Mouse (Mus musculus) embryonic stem cell, embryonic (primary cell): ENCODE data around the gene Tgm4.

Source experiments
- CTCF ChIA-PET, 4 experiments: fragments of 300-600 bp in 2 of 4; fragments of 350-600 bp in 2 of 4; sonication (Branson Sonifier 250); formaldehyde crosslinking; loops; one replicate each; lab custom pipeline; 2022; ENCODE audit warnings: inconsistent platforms in 2 of 4; lab: Charles Lee
- POLR2A ChIA-PET, 4 experiments: fragments of 300-600 bp in 2 of 4; fragments of 350-600 bp in 2 of 4; sonication (Branson Sonifier 250); formaldehyde crosslinking; loops; one replicate each; lab custom pipeline; 2022; ENCODE audit warnings: antibody characterized with exemption in 4 of 4, inconsistent platforms in 1 of 4; lab: Charles Lee

Tgm4 gene

GRCm38 (mm10) chr9:123090844-123091243 lies 56.3 kb downstream of the Tgm4 start:
- ChIA-PET POLR2A (interaction anchor here in 2 of 4 experiments (1.2 kb wide), 2 partner anchors 22 kb away, joined by 3 to 4 read pairs; partner anchors contain the start of genes Exosc7 (in 2 of the 2) and Zdhhc3 (in 2 of the 2)), CTCF (no interaction called here)

GRCm38 (mm10) chr9:123099631-123100455 lies 65.3 kb downstream of the Tgm4 start:
- POLR2A ChIA-PET = interaction anchor here in 2 of 4 experiments (2.9 to 9.5 kb wide), 2 partner anchors 13 to 14 kb away, joined by 11 to 69 read pairs; partner anchors contain the start of genes Exosc7 (in 2 of the 2) and Zdhhc3 (in 2 of the 2)
- CTCF ChIA-PET = interaction anchor here in 1 of 4 experiments (0.9 kb wide), 1 partner anchor 262 kb away, joined by 5 read pairs; no protein-coding TSS in a partner anchor

GRCm38 (mm10) chr9:123103425-123103824 lies 68.9 kb downstream of the Tgm4 start:
- ChIA-PET CTCF (no interaction called here), POLR2A (interaction anchor here in 1 of 4 experiments (9.5 kb wide), 1 partner anchor 10 kb away, joined by 69 read pairs; the partner anchor contains the start of genes Exosc7 and Zdhhc3)

- ChIA-PET CTCF (no interaction called here), POLR2A (interaction anchor here in 1 of 4 experiments (1.2 to 9.5 kb wide), 2 partner anchors 9 to 17 kb away, joined by 3 to 69 read pairs; partner anchors contain the start of genes Exosc7 and Zdhhc3)
These were observed 69.8 kb downstream of the Tgm4 start for GRCm38 (mm10) chr9:123104362-123104761.

GRCm38 (mm10) chr9:123107186-123107585 lies 72.7 kb downstream of the Tgm4 start:
- POLR2A ChIA-PET = interaction anchor here in 1 of 4 experiments (1.3 to 2.9 kb wide), 2 partner anchors 9 to 10 kb away, joined by 3 to 9 read pairs; no protein-coding TSS in a partner anchor
- CTCF ChIA-PET = no interaction called here

GRCm38 (mm10) chr9:123109188-123109587 lies 74.7 kb downstream of the Tgm4 start:
- CTCF ChIA-PET = no interaction called here
- POLR2A ChIA-PET = interaction anchor here in 1 of 4 experiments (0.9 to 2.9 kb wide), 2 partner anchors 12 to 89 kb away, joined by 3 to 9 read pairs; no protein-coding TSS in a partner anchor

- CTCF ChIA-PET = interaction anchor here in 1 of 4 experiments (0.6 kb wide), 1 partner anchor 126 kb away, joined by 7 read pairs; no protein-coding TSS in a partner anchor
These were observed 77.3 kb downstream of the Tgm4 start for GRCm38 (mm10) chr9:123111751-123112221.

GRCm38 (mm10) chr9:123112805-123113521 lies 78.4 kb downstream of the Tgm4 start, which contains the start of the genes Zdhhc3 and Exosc7:
Gene Zdhhc3, minus strand, starts transcription at chr9:123113205.
Gene Exosc7, plus strand, starts transcription at chr9:123113215.
- CTCF ChIA-PET = interaction anchor here in 2 of 4 experiments (0.5 to 1.7 kb wide), 5 partner anchors 9 to 539 kb away, joined by 3 to 8 read pairs (median 3); no protein-coding TSS in a partner anchor
- POLR2A ChIA-PET = interaction anchor here (0.5 to 4.5 kb wide), 54 partner anchors 10 to 1645 kb away, joined by 3 to 69 read pairs (median 5); partner anchors contain the start of genes Sacm1l (in 2 of the 4), 1110059G10Rik (in 1 of the 4), Cdcp1 (in 1 of the 4) and Kif15 (in 1 of the 4)

More at GRCm38 (mm10) chr9:123111751-123112221, 77.3 kb downstream of the Tgm4 start:
- POLR2A ChIA-PET = interaction anchor here in 3 of 4 experiments (1.0 to 4.5 kb wide), 15 partner anchors 10 to 393 kb away, joined by 3 to 69 read pairs (median 7); no protein-coding TSS in a partner anchor

- CTCF ChIA-PET = interaction anchor here in 1 of 4 experiments (1.7 kb wide), 1 partner anchor 10 kb away, joined by 8 read pairs; no protein-coding TSS in a partner anchor
- POLR2A ChIA-PET = interaction anchor here (1.0 to 4.5 kb wide), 30 partner anchors 9 to 415 kb away, joined by 3 to 69 read pairs (median 7); partner anchors contain the start of genes Cdcp1 (in 1 of the 4), Lars2 (in 1 of the 4), Limd1 (in 1 of the 4) and Sacm1l (in 1 of the 4)
These were observed 79.4 kb downstream of the Tgm4 start for GRCm38 (mm10) chr9:123113931-123114330.

- ChIA-PET POLR2A (interaction anchor here in 3 of 4 experiments (0.6 to 4.5 kb wide), 5 partner anchors 8 to 40 kb away, joined by 3 to 69 read pairs (median 3); no protein-coding TSS in a partner anchor), CTCF (interaction anchor here in 2 of 4 experiments (0.6 to 1.0 kb wide), 2 partner anchors 8 to 88 kb away, joined by 3 read pairs; no protein-coding TSS in a partner anchor)
These were observed 81.0 kb downstream of the Tgm4 start for GRCm38 (mm10) chr9:123115566-123115965.
